Mouse (Mus musculus): ENCODE results near the gene Gcnt7. TPM values are rescaled to one million over a fixed set of nuclear protein-coding genes. Genes with fewer than 3 reads are reported as not detected.
A peak's percentile ranks its signal among the peaks of the same experiment; 100 is the strongest.

Gene Gcnt7
- polyA plus RNA-seq, 1 experiment: not detected

- no peak for TF ChIP-seq CTCF (IDR thresholded peaks at IDR 0.05; ENCODE audit: extremely low read depth, insufficient read depth, insufficient read length, insufficient replicate concordance)
- TF ChIP-seq POLR2A (IDR thresholded peaks at IDR 0.05; ENCODE audit: low read depth, low read length): no peak
- H3K36me3 ChIP-seq (ENCODE audit: control insufficient read depth, insufficient read depth, low read length): peaks cover 42% of the 10 kb centered on the region
- 94% methylated on average over 4 of the region's 4 CpGs for WGBS
These were observed 12.8 kb downstream of the Gcnt7 start for GRCm38 (mm10) chr2:172445617-172446016.

GRCm38 (mm10) chr2:172441176-172441575 lies 17.2 kb downstream of the Gcnt7 start:
- WGBS: 28% methylated on average over 6 of the region's 6 CpGs
- H3K4me3 ChIP-seq (ENCODE audit: extremely low read depth, insufficient read depth, insufficient read length): peak overlapping the region; percentile 75
- no peak overlapping the region for H3K27ac ChIP-seq (ENCODE audit: insufficient read depth, low read length)
- H3K4me1 ChIP-seq (ENCODE audit: control insufficient read depth, insufficient read depth, insufficient read length): peaks cover 19% of the 10 kb centered on the region
- no peak for DNase-seq (ENCODE audit: low read depth in 1 of 2, low spot score in 2 of 2)
- H3K36me3 ChIP-seq (ENCODE audit: control insufficient read depth, insufficient read depth, low read length): peaks cover 8% of the 10 kb centered on the region
- no peak for TF ChIP-seq CTCF (IDR thresholded peaks at IDR 0.05; ENCODE audit: extremely low read depth, insufficient read depth, insufficient read length, insufficient replicate concordance)
- no peak for TF ChIP-seq POLR2A (IDR thresholded peaks at IDR 0.05; ENCODE audit: low read depth, low read length)
- H3K27me3 ChIP-seq (ENCODE audit: control insufficient read depth, insufficient read depth, low read length): no peaks in the 10 kb centered on the region

More at GRCm38 (mm10) chr2:172445617-172446016, 12.8 kb downstream of the Gcnt7 start:
- DNase-seq (ENCODE audit: low read depth in 1 of 2, low spot score in 2 of 2): no peak
- H3K27me3 ChIP-seq (ENCODE audit: control insufficient read depth, insufficient read depth, low read length): no peaks in the 10 kb centered on the region
- peaks cover 10% of the 10 kb centered on the region for H3K4me1 ChIP-seq (ENCODE audit: control insufficient read depth, insufficient read depth, insufficient read length)
- H3K4me3 ChIP-seq (ENCODE audit: extremely low read depth, insufficient read depth, insufficient read length): no peak overlapping the region
- no peak overlapping the region for H3K27ac ChIP-seq (ENCODE audit: insufficient read depth, low read length)

GRCm38 (mm10) chr2:172440640-172441005 lies 17.8 kb downstream of the Gcnt7 start:
- Histone ChIP-seq H3K4me1 (ENCODE audit: control insufficient read depth, insufficient read depth, insufficient read length) (peaks cover 19% of the 10 kb centered on the region), H3K4me3 (ENCODE audit: extremely low read depth, insufficient read depth, insufficient read length) (peak overlapping the region; percentile 75), H3K27me3 (ENCODE audit: control insufficient read depth, insufficient read depth, low read length) (no peaks in the 10 kb centered on the region), H3K36me3 (ENCODE audit: control insufficient read depth, insufficient read depth, low read length) (peaks cover 3% of the 10 kb centered on the region), H3K27ac (ENCODE audit: insufficient read depth, low read length) (peak overlapping the region; percentile 73)
- TF ChIP-seq POLR2A (IDR thresholded peaks at IDR 0.05; ENCODE audit: low read depth, low read length) (no peak), CTCF (IDR thresholded peaks at IDR 0.05; ENCODE audit: extremely low read depth, insufficient read depth, insufficient read length, insufficient replicate concordance) (no peak)
- WGBS: under 1% methylated on average over 21 of the region's 21 CpGs
- no peak for DNase-seq (ENCODE audit: low read depth in 1 of 2, low spot score in 2 of 2)

GRCm38 (mm10) chr2:172439843-172440639 lies 18.4 kb downstream of the Gcnt7 start, which contains the start of gene Rtf2:
Gene Rtf2 (plus strand): TSS chr2:172440556.
- peak; percentile 88 to 97 for DNase-seq (ENCODE audit: low read depth in 1 of 2, low spot score in 2 of 2)
- Histone ChIP-seq H3K4me1 (ENCODE audit: control insufficient read depth, insufficient read depth, insufficient read length) (peaks cover 22% of the 10 kb centered on the region), H3K36me3 (ENCODE audit: control insufficient read depth, insufficient read depth, low read length) (peaks cover 2% of the 10 kb centered on the region; the same call in 1 of the 2 replicates), H3K27ac (ENCODE audit: insufficient read depth, low read length) (peak within 1 kb of the TSS; percentile 73), H3K27me3 (ENCODE audit: control insufficient read depth, insufficient read depth, low read length) (no peaks in the 10 kb centered on the region), H3K4me3 (ENCODE audit: extremely low read depth, insufficient read depth, insufficient read length) (peak within 1 kb of the TSS; percentile 75)
- TF ChIP-seq CTCF (IDR thresholded peaks at IDR 0.05; ENCODE audit: extremely low read depth, insufficient read depth, insufficient read length, insufficient replicate concordance) (no peak), POLR2A (IDR thresholded peaks at IDR 0.05; ENCODE audit: low read depth, low read length) (no peak; the same call in 1 of the 2 replicates)
- WGBS: 3% methylated on average over 35 of the region's 35 CpGs

GRCm38 (mm10) chr2:172437371-172437952 lies 20.9 kb downstream of the Gcnt7 start:
- peak overlapping the region; percentile 81 for H3K27ac ChIP-seq (ENCODE audit: insufficient read depth, low read length)

GRCm38 (mm10) chr2:172433746-172434145 lies 24.6 kb downstream of the Gcnt7 start:
- Histone ChIP-seq H3K4me1 (ENCODE audit: control insufficient read depth, insufficient read depth, insufficient read length) (peaks cover 17% of the 10 kb centered on the region; the same call in 1 of the 2 replicates), H3K36me3 (ENCODE audit: control insufficient read depth, insufficient read depth, low read length) (no peaks in the 10 kb centered on the region), H3K27me3 (ENCODE audit: control insufficient read depth, insufficient read depth, low read length) (no peaks in the 10 kb centered on the region), H3K27ac (ENCODE audit: insufficient read depth, low read length) (peak overlapping the region; percentile 36; the same call in 1 of the 2 replicates), H3K4me3 (ENCODE audit: extremely low read depth, insufficient read depth, insufficient read length) (0 out of 2 replicates have a peak overlapping the region, but pooled peaks have one; percentile 0)
- 7% methylated on average over 5 of the region's 5 CpGs for WGBS
- no peak for TF ChIP-seq CTCF (IDR thresholded peaks at IDR 0.05; ENCODE audit: extremely low read depth, insufficient read depth, insufficient read length, insufficient replicate concordance)
- DNase-seq (ENCODE audit: low read depth in 1 of 2, low spot score in 2 of 2): peak; percentile 65 to 70

More at GRCm38 (mm10) chr2:172437371-172437952, 20.9 kb downstream of the Gcnt7 start:
- peaks cover 30% of the 10 kb centered on the region for H3K4me1 ChIP-seq (ENCODE audit: control insufficient read depth, insufficient read depth, insufficient read length)
- 8% methylated on average over 16 of the region's 16 CpGs for WGBS
- DNase-seq (ENCODE audit: low read depth in 1 of 2, low spot score in 2 of 2): peak; percentile 26 to 44
- peak overlapping the region; percentile 25; the same call in 1 of the 2 replicates for H3K4me3 ChIP-seq (ENCODE audit: extremely low read depth, insufficient read depth, insufficient read length)
- TF ChIP-seq POLR2A (IDR thresholded peaks at IDR 0.05; ENCODE audit: low read depth, low read length): no peak; the same call in 1 of the 2 replicates
- no peak for TF ChIP-seq CTCF (IDR thresholded peaks at IDR 0.05; ENCODE audit: extremely low read depth, insufficient read depth, insufficient read length, insufficient replicate concordance)
- H3K27me3 ChIP-seq (ENCODE audit: control insufficient read depth, insufficient read depth, low read length): no peaks in the 10 kb centered on the region
- H3K36me3 ChIP-seq (ENCODE audit: control insufficient read depth, insufficient read depth, low read length): no peaks in the 10 kb centered on the region

All from spleen, adult 2 months (tissue).